Mouse (Mus musculus): ENCODE data around the gene Nr2e1. TPM values are rescaled to one million over a fixed set of nuclear protein-coding genes. Genes with fewer than 3 reads are reported as not detected.

Nr2e1 gene
- not detected for total RNA-seq (2023)

GRCm38 (mm10) chr10:42583157-42583872 lies at the start of gene Nr2e1, which contains the start of gene Ostm1:
Gene Nr2e1 (minus strand): TSS chr10:42583632.
Gene Ostm1 (plus strand): TSS chr10:42583822.

Other genes starting within 250 kb of the Nr2e1 start
- 5.8 TPM for gene Afg1l, start 105.1 kb downstream of the Nr2e1 start, total RNA-seq (2023)
- gene Snx3, start 81.6 kb downstream of the Nr2e1 start, total RNA-seq (2023), result 83.0 TPM
- gene Ostm1, start 190 bp upstream of the Nr2e1 start, total RNA-seq (2023), result 30.7 TPM
- 76.4 TPM for gene Sec63, start 177.9 kb upstream of the Nr2e1 start, total RNA-seq (2023)